Mouse (Mus musculus) liver, embryonic 16.5 days (tissue): ENCODE data around the gene Rbm8a. TPM values are rescaled to one million over a fixed set of nuclear protein-coding genes. Genes with fewer than 3 reads are reported as not detected.

Experiments
- ATAC-seq: fragments of 200-750 bp; cut with Nextera tagmentation; 2 replicates; pipeline ENCODE4 v1.8.0; 2017; ENCODE audit warnings: low read depth, mild to moderate bottlenecking, moderate number of reproducible peaks, moderate library complexity
- H3K27ac ChIP-seq: fragments of 300-500 bp; sonication (generic); 2 replicates; pipeline ENCODE4 v1.5.1; 2014; ENCODE audit warnings: mild to moderate bottlenecking, low read length
- H3K27me3 ChIP-seq: fragments of 300-500 bp; sonication (generic); 2 replicates; pipeline ENCODE4 v1.6.1; 2014; ENCODE audit warnings: low read depth, low read length, mixed read lengths; ENCODE audit not compliant: control insufficient read depth, insufficient read depth
- H3K36me3 ChIP-seq: fragments of 300-500 bp; sonication (generic); 2 replicates; pipeline ENCODE4 v1.6.1; 2014; ENCODE audit warnings: mild to moderate bottlenecking; ENCODE audit not compliant: control insufficient read depth, insufficient read depth
- H3K4me1 ChIP-seq: fragments of 300-500 bp; sonication (generic); 2 replicates; pipeline ENCODE4 v1.6.1; 2014; ENCODE audit warnings: low read depth, low read length, mixed read lengths; ENCODE audit not compliant: control insufficient read depth
- H3K4me2 ChIP-seq: fragments of 300-500 bp; sonication (generic); 2 replicates; pipeline ENCODE4 v1.6.1; 2014; ENCODE audit warnings: low read depth, low read length, mixed read lengths
- H3K4me3 ChIP-seq: fragments of 300-500 bp; sonication (generic); 2 replicates; pipeline ENCODE4 v1.5.1; 2014; ENCODE audit warnings: low read depth, mild to moderate bottlenecking, low read length
- H3K9ac ChIP-seq: fragments of 300-500 bp; sonication (generic); 2 replicates; pipeline ENCODE4 v1.6.1; 2014; ENCODE audit warnings: low read depth, low read length
- H3K9me3 ChIP-seq: fragments of 300-500 bp; sonication (generic); replicated peaks from 2 replicates; pipeline ENCODE4 v1.6.1; 2016; ENCODE audit warnings: low read length; ENCODE audit not compliant: control insufficient read depth
- WGBS: fragments of 180-500 bp; shearing (Covaris S2); extraction: QIAGEN DNeasy Blood & Tissue Kit; methylation state at CpG from one replicate; pipeline ENCODE4 v1.1.7; 2014; ENCODE audit not compliant: insufficient replicate concordance; 5-methylcytosine and 5-hydroxymethylcytosine counted together
- polyA plus RNA-seq: library from polyadenylated mRNA; unstranded; fragments of >200 nt; fragmentation: Nextera tagmentation; extraction: Ambion mirVana; gene quantifications from 2 replicates; pipeline ENCODE4 v1.2.1, GENCODE M21; 2015

The Rbm8a gene
- polyA plus RNA-seq, 1 experiment from 2014 or later, result 48.4 TPM

GRCm38 (mm10) chr3:96673514-96673913 is 43.8 kb downstream of the Rbm8a start:
- ATAC-seq, result no peak
- Histone ChIP-seq H3K9me3 (no peaks in the 10 kb centered on the region), H3K36me3 (no peaks in the 10 kb centered on the region), H3K9ac (no peak overlapping the region), H3K27me3 (peaks cover 10% of the 10 kb centered on the region), H3K4me3 (no peak overlapping the region), H3K4me2 (no peak overlapping the region), H3K4me1 (no peaks in the 10 kb centered on the region), H3K27ac (no peak overlapping the region)
- 58% methylated on average over 4 of the region's 4 CpGs for WGBS

DNA sequence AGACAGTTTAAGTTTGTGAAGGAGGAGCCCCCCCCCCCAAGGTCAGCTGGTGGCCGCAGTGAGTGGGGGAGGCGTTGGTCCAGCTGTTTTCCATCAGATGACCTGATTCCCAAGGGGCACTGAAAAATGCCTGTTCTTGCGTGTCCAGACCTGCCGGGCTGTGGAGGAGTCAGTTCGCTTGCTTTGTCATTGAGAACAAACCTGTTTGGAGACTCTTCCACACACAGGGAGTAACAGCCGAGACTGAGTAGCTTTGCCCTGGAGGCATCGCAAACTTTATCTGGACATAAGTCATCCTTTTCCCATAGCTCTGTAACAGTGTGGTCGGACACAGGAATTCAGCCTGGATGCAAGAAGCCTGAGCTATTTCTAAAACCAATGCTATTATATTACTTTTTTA is 44.7 kb downstream of the Rbm8a start:
- WGBS, result 66% methylated on average over 8 of the region's 8 CpGs
- no peak overlapping the region for H3K4me3 ChIP-seq
- H3K9me3 ChIP-seq, result no peaks in the 10 kb centered on the region
- H3K36me3 ChIP-seq, result no peaks in the 10 kb centered on the region
- ATAC-seq, result no peak
- no peak overlapping the region for H3K27ac ChIP-seq
- H3K9ac ChIP-seq, result no peak overlapping the region
- H3K4me2 ChIP-seq, result no peak overlapping the region
- peaks cover 10% of the 10 kb centered on the region for H3K27me3 ChIP-seq
- no peaks in the 10 kb centered on the region; the same call in 1 of the 2 replicates for H3K4me1 ChIP-seq

- 46% methylated on average over 3 of the region's 3 CpGs for WGBS
- Histone ChIP-seq H3K27ac (no peak overlapping the region), H3K4me2 (no peak overlapping the region)
Measured at GRCm38 (mm10) chr3:96675171-96675570, 45.4 kb downstream of the Rbm8a start.

GRCm38 (mm10) chr3:96675690-96676089 is 46.0 kb downstream of the Rbm8a start:
- no peak overlapping the region for H3K27ac ChIP-seq
- H3K9me3 ChIP-seq, result no peaks in the 10 kb centered on the region
- H3K4me3 ChIP-seq, result no peak overlapping the region
- no peak overlapping the region for H3K4me2 ChIP-seq
- no peaks in the 10 kb centered on the region; the same call in 1 of the 2 replicates for H3K4me1 ChIP-seq
- no peak for ATAC-seq
- H3K27me3 ChIP-seq, result peaks cover 8% of the 10 kb centered on the region
- no peaks in the 10 kb centered on the region for H3K36me3 ChIP-seq
- no peak overlapping the region for H3K9ac ChIP-seq
- WGBS, result 62% methylated on average over 3 of the region's 3 CpGs

More at GRCm38 (mm10) chr3:96675171-96675570, 45.4 kb downstream of the Rbm8a start:
- no peak for ATAC-seq
- H3K9ac ChIP-seq, result no peak overlapping the region
- H3K4me3 ChIP-seq, result no peak overlapping the region
- no peaks in the 10 kb centered on the region for H3K36me3 ChIP-seq
- H3K9me3 ChIP-seq, result no peaks in the 10 kb centered on the region
- no peaks in the 10 kb centered on the region; the same call in 1 of the 2 replicates for H3K4me1 ChIP-seq
- peaks cover 10% of the 10 kb centered on the region for H3K27me3 ChIP-seq

DNA sequence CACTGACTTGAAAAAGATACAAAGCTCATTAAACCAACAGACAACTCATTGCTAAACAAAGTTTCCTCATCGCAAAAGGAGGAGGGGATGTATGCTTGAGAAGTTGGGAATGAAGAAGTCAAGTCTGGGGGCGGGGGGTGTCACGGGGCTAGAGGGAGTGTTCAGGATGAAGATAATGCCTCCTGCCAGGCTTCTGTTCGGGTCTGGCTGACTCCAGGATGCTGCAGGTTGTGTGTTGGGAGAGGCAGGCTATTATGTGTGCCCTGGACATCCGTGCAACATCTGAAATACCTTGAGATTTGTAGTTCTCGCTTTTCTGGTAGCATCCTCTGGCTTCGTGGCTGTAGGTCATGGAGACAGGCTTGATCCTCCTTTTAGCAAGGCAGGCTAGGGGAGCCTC is 48.7 kb downstream of the Rbm8a start:
- ATAC-seq, result no peak
- no peak overlapping the region for H3K27ac ChIP-seq
- H3K27me3 ChIP-seq, result peaks cover 2% of the 10 kb centered on the region
- no peak overlapping the region for H3K4me2 ChIP-seq
- no peak overlapping the region for H3K9ac ChIP-seq
- H3K4me1 ChIP-seq, result no peaks in the 10 kb centered on the region; the same call in 1 of the 2 replicates
- no peak overlapping the region for H3K4me3 ChIP-seq
- WGBS, result 54% methylated on average over 7 of the region's 7 CpGs
- no peaks in the 10 kb centered on the region for H3K9me3 ChIP-seq
- H3K36me3 ChIP-seq, result no peaks in the 10 kb centered on the region

DNA sequence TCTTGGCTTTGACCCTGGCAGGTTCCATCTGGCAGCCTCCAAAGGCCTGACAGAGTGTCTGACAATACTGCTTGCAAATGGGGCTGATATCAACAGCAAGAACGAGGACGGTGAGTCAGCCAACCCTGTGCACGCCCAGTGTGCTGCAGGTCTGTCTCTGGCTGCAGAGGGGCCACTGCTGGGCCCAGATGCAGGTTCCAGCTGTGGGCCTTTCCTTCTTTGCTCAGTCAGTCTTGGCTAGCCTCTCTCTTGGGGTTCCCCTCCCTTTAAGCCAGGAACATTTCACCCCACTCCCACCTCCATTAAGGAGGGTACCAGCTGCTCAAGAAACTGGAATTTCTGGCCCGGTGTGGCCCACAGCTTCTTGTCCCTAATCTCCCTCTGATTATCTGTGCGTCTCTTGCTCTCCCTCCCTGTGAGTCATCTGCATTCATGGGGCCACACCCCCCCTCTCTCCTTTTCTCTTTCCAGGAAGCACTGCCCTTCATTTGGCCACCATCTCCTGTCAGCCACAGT is 49.5 kb downstream of the Rbm8a start:
- WGBS, result 8% methylated on average over 5 of the region's 5 CpGs
- H3K4me3 ChIP-seq, result no peak overlapping the region
- H3K9me3 ChIP-seq, result no peaks in the 10 kb centered on the region
- no peak overlapping the region for H3K4me2 ChIP-seq
- no peaks in the 10 kb centered on the region; the same call in 1 of the 2 replicates for H3K4me1 ChIP-seq
- no peak overlapping the region for H3K9ac ChIP-seq
- H3K27me3 ChIP-seq, result peaks cover 9% of the 10 kb centered on the region
- H3K36me3 ChIP-seq, result no peaks in the 10 kb centered on the region
- H3K27ac ChIP-seq, result no peak overlapping the region
- ATAC-seq, result no peak

DNA sequence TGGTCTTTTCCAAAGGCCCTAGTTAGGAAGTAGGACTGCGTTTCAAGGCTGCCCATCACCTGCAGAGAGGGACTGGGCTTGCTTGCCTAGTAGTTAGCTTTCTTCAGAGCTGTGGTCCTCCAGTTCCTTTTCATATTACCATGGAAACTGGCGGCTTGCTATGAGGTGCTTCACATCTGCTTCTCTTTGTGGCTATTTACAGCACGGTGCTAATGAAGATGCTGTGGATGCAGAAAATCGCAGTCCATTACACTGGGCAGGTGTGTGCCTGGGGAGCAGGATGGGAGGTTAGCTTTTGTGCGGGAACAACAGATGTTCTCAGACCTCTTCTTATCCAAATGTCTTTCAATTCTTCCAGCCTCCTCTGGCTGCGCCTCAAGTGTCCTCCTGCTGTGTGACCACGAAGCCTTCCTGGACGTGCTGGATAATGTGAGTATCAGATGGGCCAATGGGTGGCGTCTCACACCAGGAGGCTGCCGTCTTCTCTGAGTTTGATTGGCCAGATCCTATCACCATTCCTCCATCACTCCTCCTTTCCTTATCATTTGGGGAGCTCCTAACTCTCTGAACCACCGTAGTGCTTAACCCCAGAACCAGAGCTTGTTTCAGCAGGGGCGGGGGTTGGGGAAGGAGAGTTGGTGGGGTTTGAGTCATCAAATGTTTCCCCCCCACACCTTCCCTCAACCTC is 50.7 kb downstream of the Rbm8a start:
- H3K4me1 ChIP-seq, result no peaks in the 10 kb centered on the region; the same call in 1 of the 2 replicates
- no peaks in the 10 kb centered on the region for H3K9me3 ChIP-seq
- no peaks in the 10 kb centered on the region for H3K36me3 ChIP-seq
- no peak overlapping the region for H3K9ac ChIP-seq
- H3K4me2 ChIP-seq, result no peak overlapping the region
- H3K27ac ChIP-seq, result no peak overlapping the region
- peaks cover 21% of the 10 kb centered on the region for H3K27me3 ChIP-seq
- ATAC-seq, result no peak
- 18% methylated on average over 12 of the region's 12 CpGs for WGBS
- no peak overlapping the region for H3K4me3 ChIP-seq

Other genes starting within 250 kb of the Rbm8a start
- not detected in 2 replicates for gene BC107364, start 177.6 kb upstream of the Rbm8a start, polyA plus RNA-seq
- gene Hfe2, start 104.8 kb upstream of the Rbm8a start, polyA plus RNA-seq, result 9.2 and 12.0 TPM in 2 replicates
- gene Txnip, start 72.0 kb upstream of the Rbm8a start, polyA plus RNA-seq, result 49.3 and 51.2 TPM in 2 replicates
- gene Gm16253, start 52.9 kb upstream of the Rbm8a start, polyA plus RNA-seq, result 0.48 and 0.55 TPM in 2 replicates
- 10.8 and 12.2 TPM in 2 replicates for gene Polr3gl, start 35.8 kb upstream of the Rbm8a start, polyA plus RNA-seq
- 0.09 and 0.15 TPM in 2 replicates for gene Ankrd34a, start 33.3 kb upstream of the Rbm8a start, polyA plus RNA-seq
- gene Lix1l, start 28.8 kb upstream of the Rbm8a start, polyA plus RNA-seq, result 0.49 and 0.68 TPM in 2 replicates
- gene Pex11b, start 5.4 kb downstream of the Rbm8a start, polyA plus RNA-seq, result 14.5 and 15.3 TPM in 2 replicates
- 0.02 TPM in 1 of 2 replicates, not detected in the other for gene Gm42957, start 5.5 kb downstream of the Rbm8a start, polyA plus RNA-seq
- 0.17 and 0.18 TPM in 2 replicates for gene Itga10, start 15.7 kb downstream of the Rbm8a start, polyA plus RNA-seq
- 0.22 and 0.28 TPM in 2 replicates for gene Ankrd35, start 40.2 kb downstream of the Rbm8a start, polyA plus RNA-seq
- 5.7 and 7.2 TPM in 2 replicates for gene Pias3, start 66.5 kb downstream of the Rbm8a start, polyA plus RNA-seq
- gene Nudt17, start 78.6 kb downstream of the Rbm8a start, polyA plus RNA-seq, result 0.62 and 0.81 TPM in 2 replicates
- gene Polr3c, start 97.7 kb downstream of the Rbm8a start, polyA plus RNA-seq, result 19.4 and 19.5 TPM in 2 replicates
- 24.9 and 28.5 TPM in 2 replicates for gene Rnf115, start 97.7 kb downstream of the Rbm8a start, polyA plus RNA-seq
- gene Pdzk1, start 199.4 kb downstream of the Rbm8a start, polyA plus RNA-seq, result 30.3 and 33.5 TPM in 2 replicates
- 0.22 and 0.27 TPM in 2 replicates for gene Cd160, start 199.4 kb downstream of the Rbm8a start, polyA plus RNA-seq